Mouse (Mus musculus): ENCODE data around the gene Slc9a9.

Gene Slc9a9

GRCm38 (mm10) chr9:95194158-95194557 is 524.4 kb downstream of the Slc9a9 start:
- no peak for DNase-seq (ENCODE audit: low read depth, low spot score)

DNA sequence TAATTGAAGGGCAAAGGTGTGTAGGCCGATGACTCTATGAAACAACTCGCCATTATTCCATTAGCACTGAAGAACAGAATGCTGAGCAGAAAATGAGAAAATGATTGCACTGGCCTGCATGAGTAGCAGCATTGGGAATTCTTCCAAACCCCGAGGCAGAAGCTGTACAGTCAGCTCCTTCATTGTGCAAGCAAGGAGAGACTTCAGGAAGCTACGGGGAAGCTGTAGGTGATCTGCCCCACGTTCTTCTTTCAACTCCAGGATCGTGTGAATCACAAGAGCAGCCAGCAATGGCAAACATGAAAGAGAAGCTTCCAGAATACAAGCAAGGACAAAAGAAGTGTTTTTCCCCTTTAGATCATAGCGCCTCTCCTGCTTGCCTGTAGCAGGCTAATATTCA is 538.0 kb downstream of the Slc9a9 start:
- no peak for DNase-seq (ENCODE audit: low read depth, low spot score)

- DNase-seq (ENCODE audit: low read depth, low spot score) = no peak
Measured at GRCm38 (mm10) chr9:95208681-95209080, 539.0 kb downstream of the Slc9a9 start.

- no peak for DNase-seq (ENCODE audit: low read depth, low spot score)
Measured at GRCm38 (mm10) chr9:95220009-95220408, 550.3 kb downstream of the Slc9a9 start.

DNA sequence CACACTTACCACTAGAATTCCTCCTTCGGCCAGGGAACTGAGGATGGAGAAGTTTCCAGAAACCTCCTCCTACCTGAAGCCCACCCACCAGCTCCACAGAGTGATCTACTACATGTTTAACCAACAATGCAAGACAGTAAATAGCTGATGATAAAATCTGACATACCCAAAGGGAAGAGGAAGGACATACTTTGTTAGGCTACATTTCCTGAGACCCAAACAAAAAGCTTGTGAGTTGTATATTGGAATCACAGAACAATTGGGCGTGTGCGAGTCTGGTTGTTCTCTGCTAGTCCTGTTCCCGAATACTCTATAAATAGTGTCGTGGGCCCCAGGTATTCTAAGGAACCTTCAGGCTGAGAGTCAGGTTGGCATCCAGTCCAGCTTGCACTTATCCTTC is 551.6 kb downstream of the Slc9a9 start:
- DNase-seq (ENCODE audit: low read depth, low spot score) = no peak

DNA sequence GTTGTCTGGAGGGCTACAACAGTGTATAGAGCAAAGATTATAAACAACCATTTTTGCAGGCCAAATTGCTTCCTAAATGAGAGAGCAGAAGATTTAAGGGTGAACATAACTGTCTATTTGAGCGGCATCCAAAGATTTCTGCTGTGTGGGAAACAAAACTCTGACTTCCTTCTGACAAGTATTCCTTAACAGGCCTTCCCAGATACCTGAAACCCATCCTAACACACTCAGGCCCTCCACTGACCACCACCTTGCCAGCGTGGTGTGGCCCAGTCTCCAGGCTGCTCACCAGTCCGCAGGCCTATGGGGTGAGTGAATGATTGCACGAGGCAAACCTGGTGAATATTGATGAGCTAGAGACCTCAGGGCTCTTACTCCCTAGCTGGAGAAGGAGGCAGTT is 557.3 kb downstream of the Slc9a9 start:
- no peak for DNase-seq (ENCODE audit: low read depth, low spot score)

GRCm38 (mm10) chr9:95228123-95228522 is 558.4 kb downstream of the Slc9a9 start:
- DNase-seq (ENCODE audit: low read depth, low spot score) = no peak

DNA sequence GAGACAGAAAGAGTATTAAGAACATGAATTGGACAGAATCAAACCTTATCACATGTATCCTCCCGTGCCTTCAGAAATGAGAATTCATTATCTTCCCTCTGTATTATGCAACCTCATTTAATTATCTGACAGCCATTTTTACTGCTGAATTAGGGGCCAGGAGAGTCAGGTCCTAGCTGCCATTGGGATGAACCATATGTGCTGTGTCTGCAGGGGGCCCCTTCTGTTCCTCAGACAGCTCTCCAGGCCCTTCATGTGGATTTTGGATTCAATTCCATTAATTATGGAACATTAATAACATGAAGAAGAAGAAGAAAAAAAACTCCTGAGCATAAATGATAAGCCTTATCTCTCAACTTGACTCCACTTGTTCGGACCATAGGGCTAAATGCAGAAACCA is 559.4 kb downstream of the Slc9a9 start:
- DNase-seq (ENCODE audit: low read depth, low spot score) = no peak

GRCm38 (mm10) chr9:95239900-95240299 is 570.2 kb downstream of the Slc9a9 start:
- no peak for DNase-seq (ENCODE audit: low read depth, low spot score)

- DNase-seq (ENCODE audit: low read depth, low spot score) = no peak
Measured at GRCm38 (mm10) chr9:95242628-95243195, 573.0 kb downstream of the Slc9a9 start.

DNA sequence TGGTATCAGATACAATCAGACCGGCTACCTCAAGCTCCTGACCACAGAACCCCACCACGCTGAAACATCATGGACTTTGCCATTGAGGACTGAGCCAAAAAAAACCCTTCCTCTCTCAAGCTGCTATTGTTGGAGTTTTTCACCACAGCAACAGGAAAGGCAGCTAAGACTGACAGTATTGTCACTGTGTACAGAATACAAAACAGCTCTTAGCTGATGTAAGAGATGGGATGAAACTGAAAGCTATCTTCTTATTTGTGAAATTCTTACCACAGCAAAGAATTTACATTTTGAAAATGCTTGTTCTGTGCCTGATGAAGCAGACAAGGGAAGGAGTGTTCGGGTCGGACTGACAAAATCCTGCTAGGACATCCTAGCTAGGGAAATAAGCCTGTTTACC is 584.5 kb downstream of the Slc9a9 start:
- no peak for DNase-seq (ENCODE audit: low read depth, low spot score)

GRCm38 (mm10) chr9:95255844-95256243 is 586.1 kb downstream of the Slc9a9 start:
- DNase-seq (ENCODE audit: low read depth, low spot score) = no peak

DNA sequence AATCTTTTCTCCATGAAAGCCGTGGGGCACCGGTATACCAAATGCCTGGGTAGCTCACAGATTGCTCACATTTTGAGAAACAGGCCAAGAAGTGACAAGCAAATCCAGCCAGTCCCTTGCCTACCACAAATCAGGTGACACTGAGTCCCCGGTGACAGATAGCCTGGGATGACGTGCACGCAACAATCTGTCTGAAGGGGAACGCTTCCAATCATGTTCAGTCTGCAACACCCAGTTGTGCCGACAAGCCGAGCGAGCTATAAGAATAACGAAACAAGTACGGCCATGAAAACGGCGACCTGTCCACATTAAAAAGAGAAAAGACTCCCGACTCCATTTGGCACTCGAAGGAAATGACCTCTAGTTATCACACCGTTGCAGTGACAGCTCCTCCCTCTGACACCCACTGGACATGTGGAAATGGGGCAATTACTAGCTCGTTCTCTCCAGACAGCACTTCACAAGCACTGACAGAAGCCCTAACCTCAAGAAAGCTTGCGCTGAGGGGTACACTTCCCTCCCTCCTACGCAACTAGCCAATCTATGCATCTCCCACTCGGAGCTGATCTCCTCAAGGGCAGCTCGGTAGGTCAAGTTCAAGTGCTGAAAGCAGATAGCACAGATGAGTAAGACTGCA is 587.1 kb downstream of the Slc9a9 start:
- DNase-seq (ENCODE audit: low read depth, low spot score) = no peak

GRCm38 (mm10) chr9:95262851-95263250 is 593.1 kb downstream of the Slc9a9 start:
- DNase-seq (ENCODE audit: low read depth, low spot score) = no peak

- no peak for DNase-seq (ENCODE audit: low read depth, low spot score)
Measured at GRCm38 (mm10) chr9:95263867-95264509, 594.3 kb downstream of the Slc9a9 start.

GRCm38 (mm10) chr9:95266179-95266578 is 596.5 kb downstream of the Slc9a9 start:
- DNase-seq (ENCODE audit: low read depth, low spot score) = no peak

DNA sequence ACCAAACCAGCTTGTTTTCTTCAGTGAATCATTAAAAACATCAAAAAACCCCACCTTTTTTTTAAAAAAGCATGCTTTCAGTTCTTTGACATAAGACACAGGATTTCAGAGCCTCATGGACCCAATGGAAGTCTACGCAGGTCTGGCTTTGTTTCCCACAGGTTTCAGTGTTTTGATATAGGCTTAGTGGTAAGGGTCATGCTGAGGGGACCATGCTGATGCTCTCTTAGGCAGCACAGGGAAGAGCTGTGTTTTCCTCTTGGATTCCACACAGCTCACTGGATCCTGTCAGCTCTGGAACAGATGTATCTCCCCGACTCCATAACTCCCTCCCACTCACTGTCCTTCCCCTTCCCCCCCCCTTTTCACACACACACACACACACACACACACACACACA is 597.2 kb downstream of the Slc9a9 start:
- DNase-seq (ENCODE audit: low read depth, low spot score) = no peak

- no peak for DNase-seq (ENCODE audit: low read depth, low spot score)
Measured at GRCm38 (mm10) chr9:95279590-95280344, 610.1 kb downstream of the Slc9a9 start.
